Mouse (Mus musculus) adipocyte (in vitro differentiated cells): Measurements from ENCODE around the gene Pnliprp1.

ENCODE experiments used
- DNase-seq: peaks from one replicate; pipeline ENCODE4 v3.0.0-alpha.2; 2016; ENCODE audit warnings: low spot score

The Pnliprp1 gene

DNA sequence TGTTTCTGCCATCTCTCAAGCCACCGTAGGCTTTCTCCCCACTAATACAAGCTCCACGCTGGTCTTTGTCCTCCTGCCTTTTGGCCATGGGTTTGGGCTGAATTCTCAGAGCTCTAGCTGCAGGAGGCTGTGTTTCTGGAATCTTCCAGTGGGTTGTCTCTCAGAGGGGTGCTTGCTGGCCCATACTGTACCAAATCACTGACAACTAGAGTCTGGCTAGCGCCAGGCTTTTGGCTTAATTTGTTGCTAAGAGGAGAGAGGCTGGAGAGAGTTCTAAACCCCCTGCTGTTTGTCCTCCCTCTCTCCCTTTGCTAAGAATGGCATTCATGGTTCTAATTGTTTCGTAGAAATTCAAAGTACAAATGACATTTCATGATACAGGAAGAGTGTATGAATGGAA lies 52.9 kb downstream of the Pnliprp1 start:
- no peak for DNase-seq

DNA sequence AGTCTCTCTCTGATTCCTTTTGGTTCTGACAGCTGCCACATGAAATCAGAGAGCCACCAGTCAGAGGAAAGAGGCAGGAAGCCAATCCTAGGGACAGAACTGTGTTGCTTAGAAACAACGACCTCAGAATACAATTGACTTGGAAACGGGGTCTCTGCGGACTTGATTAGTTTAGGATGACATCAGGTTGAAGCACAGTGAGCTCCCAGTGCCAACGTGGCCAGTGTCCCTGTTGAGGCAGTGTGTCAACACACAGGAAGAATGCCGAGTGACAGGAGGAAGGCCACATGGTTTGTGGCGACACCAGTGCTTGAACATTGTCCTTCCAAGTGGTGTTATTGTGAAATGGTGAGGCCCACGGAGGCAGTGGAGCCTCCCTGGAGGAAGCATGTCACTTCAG lies 55.3 kb downstream of the Pnliprp1 start:
- no peak for DNase-seq

DNA sequence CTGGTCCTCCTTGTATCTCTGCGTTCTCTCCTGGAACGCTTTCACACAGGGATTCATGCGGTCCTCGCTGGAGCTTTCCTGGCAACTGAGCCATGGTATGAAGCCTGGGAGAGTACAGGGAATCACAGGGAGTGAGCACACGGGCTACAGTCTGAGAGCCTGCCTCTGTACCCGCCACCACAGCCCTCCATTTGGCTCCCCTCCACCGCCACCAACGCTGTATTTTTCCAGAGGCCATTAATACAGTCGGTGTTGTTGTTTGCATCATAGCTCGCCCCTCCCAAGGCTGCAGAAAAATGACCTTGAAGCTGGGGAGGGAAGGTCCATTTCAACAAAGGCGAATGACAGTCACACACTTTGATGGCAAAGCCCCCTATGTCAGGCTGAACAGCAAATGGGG lies 60.5 kb downstream of the Pnliprp1 start:
- no peak for DNase-seq
